Mouse (Mus musculus) megakaryocyte, embryonic 14.5 days (primary cell): ENCODE data around the gene Taf8.

Experiments used
- FLI1 ChIP-seq: IDR thresholded peaks from 2 replicates; pipeline ENCODE4 v1.6.1; 2012; ENCODE audit warnings: low read length, inconsistent platforms, mixed read lengths
- GATA1 ChIP-seq: IDR thresholded peaks from 3 replicates; pipeline ENCODE4 v1.6.1; 2012; ENCODE audit warnings: mixed read lengths, low read length, inconsistent platforms, borderline replicate concordance

GRCm38 (mm10) chr17:47458310-47458709 is 43.8 kb downstream of the Taf8 start:
- TF ChIP-seq GATA1 (no peak), FLI1 (no peak)
